Mouse (Mus musculus): ENCODE data around the gene Ctnnal1.

- TF ChIP-seq CTCF (IDR thresholded peaks at IDR 0.05; ENCODE audit: extremely low read depth, insufficient read depth, insufficient read length, insufficient replicate concordance) (no peak), POLR2A (IDR thresholded peaks at IDR 0.05; ENCODE audit: low read depth, low read length) (no peak)
Measured at GRCm38 (mm10) chr4:56842501-56842900, 22.5 kb downstream of the Ctnnal1 start.
